ENCODE assay signal across 23 mouse cellular contexts in genomic region chr10:70294094-70294493, GRCm38 (mm10). TPM values are rescaled to one million over a fixed set of nuclear protein-coding genes. Genes with fewer than 3 reads are reported as not detected.
DNase-seq lines count a peak whose midpoint lies in the region; ATAC-seq and TF ChIP-seq lines count a peak whose summit lies in the region.
"Had no signal": no experiment of that assay in that cellular context is flagged by ENCODE, and none has a peak within 500 bp of the region (broad histone marks: within the 10 kb centered on the region; RNA-seq: fewer than 3 reads in every experiment).

No protein-coding gene starts in this region.

- 0 out of 2 replicates have a peak overlapping the region, but pooled peaks have one; percentile 17 for H3K4me3 ChIP-seq in E14TG2a.4 (replicated peaks; ENCODE audit: low read length)
- no peak overlapping the region for H3K4me3 ChIP-seq in midbrain, postnatal 0 days (ENCODE audit: low read depth, low read length)
- H3K4me3 ChIP-seq in limb, embryonic 10.5 days, result no peak overlapping the region
- H3K4me3 ChIP-seq: forebrain, embryonic 13.5 days; heart, embryonic 13.5 days; limb, embryonic 12.5 days; liver, embryonic 15.5 days; neural tube, embryonic 13.5 days had no signal

- peaks cover 71% of the 10 kb centered on the region for H3K4me1 ChIP-seq in E14TG2a.4 (replicated peaks; ENCODE audit: low read depth, low read length)
- peaks cover 6% of the 10 kb centered on the region; the same call in 1 of the 2 replicates for H3K4me1 ChIP-seq in midbrain, postnatal 0 days (ENCODE audit: insufficient read depth, low read length)
- peaks cover 21% of the 10 kb centered on the region for H3K4me1 ChIP-seq in limb, embryonic 10.5 days
- H3K4me1 ChIP-seq: liver, embryonic 15.5 days had no signal

- TF ChIP-seq CTCF in E14TG2a.4 (conservative IDR thresholded peaks at IDR 0.05; ENCODE audit: low read length), result no peak
- TF ChIP-seq CTCF in midbrain, postnatal 0 days (IDR thresholded peaks at IDR 0.05), result no peak

- H3K4me2 ChIP-seq in midbrain, postnatal 0 days (ENCODE audit: low read depth, low read length, poor library complexity, severe bottlenecking), result no peak overlapping the region
- H3K4me2 ChIP-seq: forebrain, embryonic 13.5 days; heart, embryonic 13.5 days; hindbrain, embryonic 14.5 days; limb, embryonic 12.5 days; liver, embryonic 15.5 days; midbrain, embryonic 11.5 days; neural tube, embryonic 13.5 days had no signal

- H3K36me3 ChIP-seq in E14TG2a.4 (ENCODE audit: insufficient read depth, low read length), result no peaks in the 10 kb centered on the region
- H3K36me3 ChIP-seq in midbrain, postnatal 0 days (ENCODE audit: insufficient read depth, low read length), result no peaks in the 10 kb centered on the region
- H3K36me3 ChIP-seq in limb, embryonic 10.5 days, result no peaks in the 10 kb centered on the region
- H3K36me3 ChIP-seq: heart, embryonic 13.5 days; limb, embryonic 12.5 days; liver, embryonic 15.5 days; neural tube, embryonic 13.5 days had no signal

- H3K9me3 ChIP-seq in E14TG2a.4 (ENCODE audit: low read length), result 0 out of 2 replicates have a peak, but pooled peaks cover 3% of the 10 kb centered on the region
- no peaks in the 10 kb centered on the region for H3K9me3 ChIP-seq in midbrain, postnatal 0 days (ENCODE audit: low read length)
- H3K9me3 ChIP-seq in limb, embryonic 10.5 days (replicated peaks), result no peaks in the 10 kb centered on the region
- H3K9me3 ChIP-seq: heart, embryonic 13.5 days; limb, embryonic 12.5 days; liver, embryonic 15.5 days; neural tube, embryonic 13.5 days had no signal

- no peak for ATAC-seq in midbrain, postnatal 0 days (ENCODE audit: low FRiP score)
- ATAC-seq: forebrain, embryonic 13.5 days; intestine, postnatal 0 days had no signal

- peak; percentile 19 for DNase-seq in embryo, embryonic 11 days
- DNase-seq in embryo, embryonic 10.5 days (ENCODE audit: low spot score), result no peak
- peak; percentile 46 to 51 for DNase-seq in kidney, postnatal 4 days
- no peak for DNase-seq in kidney, postnatal 14 days
- peak; percentile 82 for DNase-seq in ZHBTc4 (ENCODE audit: low read depth, low spot score)
- no peak for DNase-seq in midbrain, postnatal 0 days (ENCODE audit: low spot score)
- DNase-seq in limb, embryonic 10.5 days (ENCODE audit: low spot score), result no peak
- DNase-seq: adrenal gland, adult 8-10 months; cerebellum, adult 9-10 months; cerebellum, postnatal 36 days; gastrocnemius, postnatal 10 days; heart, postnatal 10 days; layer of hippocampus, adult 9-11 months; lung, postnatal 14 days had no signal

- peaks cover 9% of the 10 kb centered on the region; the same call in 1 of the 2 replicates for H3K27me3 ChIP-seq in E14TG2a.4 (ENCODE audit: insufficient read depth, low read length)
- H3K27me3 ChIP-seq in midbrain, postnatal 0 days (ENCODE audit: insufficient read depth, low read length), result no peaks in the 10 kb centered on the region
- H3K27me3 ChIP-seq in limb, embryonic 10.5 days (ENCODE audit: low read depth, poor library complexity, severe bottlenecking), result no peaks in the 10 kb centered on the region
- H3K27me3 ChIP-seq: heart, embryonic 13.5 days; liver, embryonic 15.5 days had no signal

- no peak overlapping the region for H3K27ac ChIP-seq in midbrain, postnatal 0 days (ENCODE audit: low read depth, low read length)
- no peak overlapping the region for H3K27ac ChIP-seq in limb, embryonic 10.5 days
- H3K27ac ChIP-seq: forebrain, embryonic 13.5 days; heart, embryonic 13.5 days; hindbrain, embryonic 14.5 days; limb, embryonic 12.5 days; liver, embryonic 15.5 days; neural tube, embryonic 13.5 days had no signal

- H3K9ac ChIP-seq in midbrain, postnatal 0 days (replicated peaks; ENCODE audit: low read length, poor library complexity, severe bottlenecking), result no peak overlapping the region
- H3K9ac ChIP-seq: forebrain, embryonic 13.5 days; heart, embryonic 13.5 days; hindbrain, embryonic 14.5 days; limb, embryonic 12.5 days; liver, embryonic 15.5 days; neural tube, embryonic 13.5 days had no signal

- 73% methylated on average over 8 of the region's 8 CpGs for WGBS in midbrain, postnatal 0 days
- 62% methylated on average over 8 of the region's 8 CpGs for WGBS in limb, embryonic 10.5 days

RNA-seq across cellular contexts. Expression of gene Slc16a9, which starts 49.2 kb away (rescaled TPM):
- 8.9 and 13.0 TPM in 2 replicates for total RNA-seq in midbrain, postnatal 0 days (2014; rRNA removed)
- polyA plus RNA-seq in midbrain, postnatal 0 days (2015; fragmentation: Nextera tagmentation; extraction: Ambion mirVana), result 3.7 and 4.2 TPM in 2 replicates
- polyA plus RNA-seq in limb, embryonic 10.5 days (2016; fragmentation: Nextera tagmentation; extraction: Ambion mirVana), result 0.14 and 0.28 TPM in 2 replicates

Comparison
In these comparisons a context has a peak if more than half of its experiments do, and no peak if none do; other contexts are left out.
1. DNase-seq: peak in embryo, embryonic 11 days (single experiment), kidney, postnatal 4 days (2 of 2) and ZHBTc4 (single experiment); none in embryo, embryonic 10.5 days (single experiment), kidney, postnatal 14 days (single experiment), midbrain, postnatal 0 days (single experiment) and limb, embryonic 10.5 days (single experiment).